Mouse (Mus musculus) MN1 (cell line): Measurements from ENCODE around the gene Id1.

ENCODE experiments used
- DNase-seq: peaks from one replicate; pipeline ENCODE4 v3.0.0-alpha.2; 2016; ENCODE audit warnings: low spot score

Id1 gene

DNA sequence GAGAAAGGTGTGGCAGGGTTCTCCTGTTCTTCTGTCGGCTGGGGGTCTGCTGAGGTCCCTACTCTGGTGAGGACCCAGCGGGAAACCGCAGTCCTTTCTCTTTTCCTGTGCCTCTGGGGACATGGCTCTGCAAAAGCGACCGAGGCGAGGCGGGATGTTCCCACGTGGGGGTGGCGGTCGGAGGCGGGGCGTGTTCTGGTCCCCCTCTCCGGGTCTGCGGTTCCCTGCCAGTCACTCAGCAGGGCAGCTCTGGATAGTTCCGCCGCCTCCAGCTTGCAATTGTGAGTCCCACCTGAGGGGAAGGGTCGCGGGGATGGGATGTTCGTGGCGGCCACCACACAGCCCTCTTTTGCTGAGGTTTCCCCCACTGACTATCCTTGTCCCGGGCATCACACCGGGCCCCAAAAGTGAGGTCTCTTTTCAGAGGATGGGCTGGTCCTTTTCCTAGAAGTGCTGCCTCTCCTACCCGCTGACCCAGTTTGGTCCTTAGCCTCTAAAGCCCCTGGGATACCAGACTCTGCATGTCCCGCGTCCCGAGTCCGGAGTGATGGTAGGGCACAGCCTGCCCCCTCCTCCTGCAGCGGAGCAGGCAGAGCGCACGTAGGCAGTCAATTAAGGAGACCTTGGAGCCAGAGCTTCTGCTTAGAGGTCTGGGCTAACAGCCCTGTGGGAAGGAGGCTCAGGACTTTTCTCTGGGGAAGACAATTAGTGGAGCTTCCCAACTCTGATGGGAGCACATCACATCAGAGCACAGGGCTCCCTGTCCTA is 18.1 kb downstream of the Id1 start, which contains the start of gene Cox4i2:
Cox4i2 (plus strand) TSS at position 230 of the 768 bp plus-strand sequence.
- peak; percentile 23 for DNase-seq

DNA sequence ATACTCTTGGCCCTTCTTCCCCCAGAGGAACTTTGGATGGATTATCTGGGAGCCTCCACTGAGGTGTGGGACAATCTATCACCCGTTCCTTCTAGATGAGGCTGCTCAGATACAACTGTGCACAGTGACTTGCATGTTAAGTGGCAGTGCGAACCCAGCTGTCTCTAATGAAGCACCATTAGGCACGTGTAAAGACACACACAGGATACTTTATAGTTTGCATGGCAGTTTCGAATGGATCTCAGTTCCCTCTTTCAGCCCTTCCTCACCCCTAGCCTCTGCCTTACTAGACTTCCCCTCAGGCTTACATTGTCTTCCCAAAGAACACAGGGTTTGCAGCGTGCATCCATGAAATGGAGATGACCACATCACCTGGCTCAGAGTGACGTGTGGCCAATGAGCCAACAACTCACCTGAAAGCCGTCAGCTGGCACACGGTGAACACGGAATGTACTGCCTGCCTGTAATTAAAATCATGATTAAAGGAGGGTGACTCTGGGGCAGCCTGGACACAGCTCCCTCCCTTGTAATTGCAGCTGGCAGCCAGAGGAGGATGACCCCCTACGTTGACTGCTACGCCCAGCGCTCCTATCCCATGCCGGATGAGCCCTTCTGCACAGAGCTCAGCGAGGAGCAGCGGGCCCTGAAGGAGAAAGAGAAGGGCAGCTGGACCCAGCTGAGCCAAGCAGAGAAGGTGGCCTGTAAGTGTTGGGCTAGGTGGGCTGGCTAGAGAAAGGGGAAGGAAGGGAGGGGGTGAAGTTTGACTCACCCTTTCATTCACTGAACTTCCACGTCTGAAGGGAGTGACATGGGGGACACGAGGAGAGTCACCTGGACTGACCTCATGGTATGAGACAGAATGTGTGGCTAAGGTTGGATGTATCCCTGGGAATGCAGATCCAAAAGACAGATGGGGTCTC is 20.7 kb downstream of the Id1 start:
- DNase-seq: no peak

DNA sequence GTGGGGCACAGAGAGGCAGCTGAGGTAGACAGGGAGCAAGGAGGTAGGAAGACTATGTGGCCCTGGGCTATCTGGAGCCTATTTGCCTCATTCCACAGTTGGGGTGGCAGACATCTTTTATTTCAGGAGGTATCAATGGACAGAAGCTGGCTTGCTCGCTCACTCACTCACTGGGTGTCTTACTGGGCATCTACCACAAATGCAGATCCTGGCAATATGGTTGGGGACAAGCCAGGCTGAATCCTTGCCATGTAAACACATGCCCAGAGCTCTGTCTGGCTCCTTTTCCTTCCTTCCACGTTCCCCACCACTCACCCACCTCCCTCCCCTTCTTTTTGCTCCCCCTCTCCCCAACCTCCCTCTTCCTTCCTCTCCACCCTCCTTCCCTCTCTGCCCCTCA is 21.4 kb downstream of the Id1 start:
- no peak for DNase-seq

DNA sequence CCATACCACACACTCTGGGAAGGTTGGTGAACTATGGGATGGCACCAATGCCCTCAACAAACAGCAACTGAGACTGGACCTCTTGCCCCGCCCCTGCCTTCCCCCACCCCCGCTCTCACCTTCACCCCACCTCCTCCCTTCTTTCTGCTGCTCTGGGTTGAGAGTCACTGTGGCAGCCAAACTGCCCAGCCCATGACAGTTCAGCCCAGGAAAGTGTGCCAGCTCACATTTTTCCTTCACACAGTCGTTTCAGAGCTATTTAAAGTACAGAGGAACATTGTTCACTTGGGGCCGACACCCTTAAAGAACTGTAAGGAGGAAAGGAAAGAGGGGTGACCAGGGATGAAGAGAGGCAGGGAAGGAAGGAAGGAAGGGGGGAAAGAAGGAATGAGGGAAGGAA is 22.3 kb downstream of the Id1 start:
- DNase-seq: no peak

DNA sequence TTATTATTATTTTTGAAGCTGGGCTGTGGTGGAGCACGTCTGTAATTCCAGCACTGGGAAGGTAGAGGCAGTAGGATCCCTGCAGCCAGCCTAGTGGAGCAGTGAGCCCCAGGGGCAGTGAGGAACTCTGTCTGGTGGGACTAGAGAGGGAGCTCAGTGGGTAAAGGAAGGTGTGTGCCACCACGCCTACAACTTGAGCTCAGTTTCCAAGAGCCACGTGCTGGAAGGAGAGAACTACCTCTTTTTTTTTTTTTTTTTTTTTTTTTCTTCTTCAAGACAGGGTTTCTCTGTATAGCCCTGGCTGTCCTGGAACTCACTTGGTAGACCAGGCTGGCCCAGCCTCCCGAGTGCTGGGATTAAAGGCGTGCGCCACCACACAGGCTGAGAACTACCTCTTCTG is 27.3 kb downstream of the Id1 start:
- no peak for DNase-seq

DNA sequence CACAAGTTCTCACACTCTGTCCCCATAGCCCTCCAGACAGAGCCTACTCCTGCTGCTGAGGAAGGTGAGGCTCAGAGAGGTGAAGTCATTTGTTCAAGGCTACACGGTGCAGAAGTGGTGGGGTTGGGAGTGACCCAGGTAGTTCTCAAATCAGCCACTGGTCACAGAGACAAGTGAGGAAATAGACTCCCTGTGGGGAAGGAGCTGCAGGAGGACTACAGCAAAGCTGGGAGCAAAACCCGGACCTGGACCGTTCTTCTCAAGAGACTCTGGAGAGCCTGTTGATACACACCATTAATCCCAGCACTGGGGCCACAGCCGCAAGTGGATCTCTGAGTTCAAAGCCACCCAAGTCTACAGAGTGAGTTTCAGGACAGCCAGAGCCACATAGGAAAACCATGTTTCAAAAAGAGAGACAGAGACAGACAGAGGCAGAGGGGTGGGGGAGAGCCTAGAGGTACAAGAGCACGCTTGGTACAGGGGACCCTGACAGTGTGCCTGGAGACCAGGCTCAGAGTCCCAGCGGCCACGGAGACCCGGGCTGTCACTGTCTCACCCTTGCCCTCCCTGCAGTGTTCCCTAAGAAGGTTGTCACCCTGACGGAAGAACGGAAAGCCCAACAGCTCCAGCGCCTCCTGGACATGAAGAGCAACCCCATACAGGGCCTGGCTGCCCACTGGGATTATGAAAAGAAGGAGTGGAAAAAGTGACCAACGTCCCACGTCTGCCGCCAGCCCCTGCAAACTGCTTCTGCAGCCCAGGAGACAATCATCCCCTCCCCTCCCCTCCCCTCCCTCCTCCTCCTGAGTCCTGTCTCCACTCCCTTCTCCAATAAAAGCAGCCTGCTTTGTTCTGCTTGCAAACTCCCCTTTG is 28.4 kb downstream of the Id1 start:
- DNase-seq: no peak

DNA sequence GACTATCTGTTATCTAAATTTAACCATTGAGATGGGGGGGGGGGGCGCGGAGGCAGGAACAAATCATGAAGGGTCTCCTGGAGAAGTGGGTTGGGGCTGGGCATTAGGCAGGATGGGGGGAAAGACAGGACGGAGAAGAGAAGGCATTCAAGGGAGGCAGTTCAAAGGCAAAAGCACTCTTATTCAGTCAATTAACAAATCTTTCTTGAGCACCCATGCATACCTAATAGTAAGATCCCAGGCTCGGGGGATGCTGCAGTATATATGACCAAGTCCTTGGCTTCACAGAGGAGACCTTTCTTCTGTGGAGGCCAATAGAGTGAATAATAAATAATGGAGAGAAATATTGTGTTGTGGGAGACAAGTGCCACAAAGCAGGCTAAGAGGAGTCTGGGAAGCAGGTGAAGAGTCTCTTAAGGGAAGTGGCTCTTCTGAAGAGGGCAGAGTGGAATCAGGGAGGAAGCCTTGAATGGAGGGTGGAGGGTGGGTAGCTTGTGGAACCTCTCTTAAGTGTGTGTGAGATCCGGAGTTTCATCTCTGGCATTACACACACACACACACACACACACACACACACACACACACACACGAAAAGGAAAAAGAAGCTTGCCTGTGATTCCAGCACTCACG is 29.1 kb downstream of the Id1 start:
- no peak for DNase-seq

DNA sequence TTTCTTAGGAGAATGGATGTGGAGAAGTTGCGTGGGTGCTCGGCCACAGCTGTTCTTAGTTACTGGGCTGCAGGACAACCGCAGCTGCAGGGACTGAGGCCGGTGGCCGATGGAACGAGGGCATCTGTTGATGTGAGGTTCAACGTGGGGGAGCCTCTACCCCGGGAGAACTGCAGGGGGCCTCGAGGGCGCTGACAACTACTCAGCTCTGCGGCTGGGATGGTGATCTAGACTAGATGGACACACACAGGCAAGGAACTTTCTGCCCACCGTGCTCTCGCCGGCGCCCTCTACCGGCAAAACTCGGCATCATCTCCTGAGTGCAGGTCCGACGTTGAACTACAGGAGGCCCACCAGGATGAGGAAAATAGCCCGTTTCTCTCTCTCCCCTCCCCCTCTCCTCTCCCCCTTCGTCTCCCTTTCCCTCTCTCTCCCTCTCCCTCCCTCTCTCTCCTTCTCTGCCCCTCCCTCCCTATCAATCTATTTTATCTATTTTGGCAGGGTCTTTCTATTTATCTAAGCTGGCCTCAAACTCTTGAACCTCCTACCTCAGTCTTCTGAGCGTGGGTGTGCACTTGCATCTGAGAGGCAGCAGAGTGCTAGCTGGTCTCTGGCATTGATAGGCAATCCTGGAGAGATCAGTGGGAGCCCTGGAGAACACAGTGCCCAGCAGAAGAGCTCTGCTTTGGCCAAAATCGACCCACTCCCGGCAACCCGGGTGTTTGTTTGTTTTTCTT is 30.5 kb downstream of the Id1 start:
- DNase-seq: peak; percentile 66

DNA sequence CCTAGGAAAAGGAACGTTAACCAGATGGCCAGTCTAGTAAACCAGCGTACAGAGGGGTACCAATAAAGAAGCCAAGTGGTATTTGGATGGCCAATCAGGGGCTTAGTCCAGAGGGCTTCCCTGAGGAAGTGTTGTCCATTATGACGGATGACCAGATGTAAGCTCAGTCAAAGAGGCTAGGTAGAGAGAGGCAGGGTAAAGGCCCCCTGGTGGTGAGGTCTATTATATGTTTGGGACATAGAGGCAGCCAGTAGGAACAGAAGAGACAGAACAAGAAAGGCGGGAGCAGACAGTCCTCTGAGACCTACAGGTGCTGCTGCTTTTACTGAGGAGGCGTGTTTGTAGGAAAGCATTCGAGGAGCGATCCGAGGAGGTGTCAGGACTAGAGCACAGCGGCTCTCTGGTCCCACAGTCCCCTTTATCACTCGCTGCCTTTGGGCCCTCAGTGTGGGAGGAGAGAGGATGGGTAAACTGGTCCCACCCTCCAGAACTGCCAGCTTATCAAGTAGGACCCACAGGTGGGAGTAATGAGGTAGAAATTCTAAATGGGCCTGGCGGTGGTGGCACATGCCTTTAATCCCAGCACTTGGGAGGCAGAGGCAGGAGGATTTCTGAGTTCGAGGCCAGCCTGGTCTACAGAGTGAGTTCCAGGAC is 31.7 kb downstream of the Id1 start:
- peak; percentile 57 for DNase-seq

DNA sequence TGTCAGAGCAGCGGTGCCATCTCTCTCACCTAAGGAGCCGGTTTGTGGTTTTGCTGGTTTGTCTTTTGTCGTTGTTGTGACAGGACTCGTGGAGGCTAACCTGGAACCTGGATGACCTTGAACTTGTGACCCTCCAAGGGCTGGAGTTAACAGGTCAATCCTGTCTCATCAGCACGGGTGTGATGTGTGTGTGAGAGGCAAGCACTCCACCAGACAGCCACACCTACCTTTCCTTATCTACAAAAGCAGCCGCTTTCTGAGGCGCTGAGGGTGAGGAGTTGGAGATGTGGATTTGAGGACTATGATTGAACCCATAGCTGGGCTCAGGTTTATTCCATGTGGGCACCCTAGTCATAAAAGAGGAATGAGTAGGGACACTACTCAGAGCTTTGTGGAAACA is 33.6 kb downstream of the Id1 start:
- DNase-seq: no peak

DNA sequence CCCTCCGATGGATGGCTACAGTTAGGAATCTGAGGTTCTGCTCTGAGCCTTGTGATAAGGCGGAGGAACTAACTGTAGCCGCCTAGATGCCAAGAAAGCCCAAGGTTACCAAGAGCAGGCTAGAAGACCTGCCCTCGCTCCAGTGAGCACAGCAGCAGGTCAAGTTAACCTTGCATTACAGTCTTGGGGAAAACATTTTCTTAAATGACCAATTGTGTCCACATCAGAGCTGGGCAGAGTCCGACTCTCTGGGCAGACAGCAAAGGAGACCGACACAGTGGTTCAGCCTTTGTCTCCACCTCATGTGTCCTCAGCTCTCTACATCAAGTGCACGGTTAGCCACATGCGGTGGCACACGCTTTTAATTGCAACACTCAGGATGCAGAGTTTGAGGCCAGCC is 35.5 kb downstream of the Id1 start:
- DNase-seq: no peak

DNA sequence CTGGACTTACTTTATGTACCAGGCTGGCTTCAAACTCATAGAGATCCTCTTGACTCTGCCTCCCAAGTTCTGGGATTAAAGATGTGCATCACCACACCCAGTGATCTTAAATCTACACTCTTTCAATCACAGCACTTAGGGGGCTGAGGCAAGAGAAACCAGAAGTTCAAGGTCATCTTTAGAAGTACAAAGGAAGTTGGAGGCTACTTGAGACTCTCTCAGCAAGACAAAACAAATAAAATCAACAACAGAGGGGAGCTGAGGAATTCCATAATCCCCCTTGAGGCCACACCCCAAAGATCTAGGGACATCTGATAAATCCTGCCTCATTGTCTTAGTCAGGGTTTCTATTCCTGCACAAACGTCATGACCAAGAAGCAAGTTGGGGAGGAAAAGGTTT is 36.2 kb downstream of the Id1 start:
- DNase-seq: no peak

DNA sequence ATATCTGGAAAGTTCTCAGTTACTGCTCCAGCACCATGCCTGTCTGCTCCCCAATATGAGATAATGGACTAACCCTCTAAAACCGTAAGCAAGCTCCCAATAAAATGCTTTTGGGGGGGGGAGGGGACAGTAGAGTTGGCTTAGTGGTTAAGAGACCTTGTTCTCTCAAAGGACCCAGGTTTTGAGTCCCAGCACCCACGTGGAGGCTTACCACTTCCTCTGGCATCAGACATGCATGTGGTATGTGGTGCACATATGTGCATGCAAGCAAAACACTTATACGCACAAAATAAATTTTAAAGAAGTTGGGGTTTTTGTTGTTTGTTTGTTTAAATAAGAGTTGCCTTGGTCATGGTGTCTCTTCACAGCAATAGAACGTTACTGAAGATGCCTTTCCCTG is 39.3 kb downstream of the Id1 start:
- no peak for DNase-seq

DNA sequence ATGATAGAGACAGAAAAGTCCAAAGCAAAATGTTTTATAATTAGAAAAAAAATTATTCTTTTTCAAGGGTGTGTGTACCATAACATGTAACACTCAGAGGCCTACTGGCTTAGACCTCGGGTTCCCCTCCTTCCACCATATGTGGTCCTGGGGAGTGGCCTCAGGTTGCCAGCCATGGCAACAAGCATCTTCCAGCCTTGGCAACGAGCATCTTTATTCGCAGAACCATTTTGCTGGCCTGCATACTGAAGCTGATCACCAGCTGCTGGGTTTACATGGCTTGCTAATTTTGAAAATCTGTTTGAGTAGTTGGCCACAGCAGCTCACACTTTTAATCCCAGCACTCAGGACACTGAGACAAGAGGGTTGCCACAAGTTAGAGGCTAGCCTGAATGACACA is 40.0 kb downstream of the Id1 start:
- DNase-seq: no peak

DNA sequence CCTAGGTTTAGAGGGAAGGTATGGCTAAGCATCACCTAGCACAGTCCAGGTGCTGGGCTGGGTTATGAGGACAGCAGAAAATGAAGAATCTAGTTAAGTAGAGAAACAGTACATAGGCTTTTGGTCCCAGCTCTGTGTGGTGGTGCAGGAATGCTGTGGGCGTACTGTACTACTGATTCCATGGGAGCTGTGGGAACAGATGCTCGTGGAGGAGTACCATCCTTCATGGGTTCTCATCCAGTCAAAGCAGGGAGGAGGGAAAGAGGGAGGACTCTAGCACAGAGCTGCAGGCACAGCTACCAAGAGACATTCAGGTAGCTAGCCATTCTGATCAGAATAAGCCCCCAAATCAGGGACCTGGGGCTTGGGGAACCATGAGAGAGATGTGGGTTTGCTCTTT is 40.4 kb downstream of the Id1 start:
- no peak for DNase-seq

DNA sequence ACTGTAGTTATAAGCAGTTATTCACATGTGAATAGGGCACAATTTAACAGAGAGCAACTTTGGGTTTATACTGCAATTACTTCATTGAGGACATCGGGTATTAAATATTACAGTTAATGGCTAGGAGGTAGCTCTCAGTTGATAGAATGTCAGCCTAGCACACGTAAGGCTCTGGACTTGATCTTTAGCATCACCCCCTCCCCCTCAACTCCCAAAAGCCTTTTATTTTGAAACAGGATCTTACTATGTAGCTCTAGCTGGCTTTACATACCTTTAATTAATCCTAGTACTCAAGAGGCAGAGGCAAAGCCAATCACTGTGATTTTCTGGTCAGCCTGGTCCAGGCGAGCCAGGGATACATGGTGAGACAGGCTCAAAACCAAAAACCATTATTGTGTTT is 41.0 kb downstream of the Id1 start:
- no peak for DNase-seq

DNA sequence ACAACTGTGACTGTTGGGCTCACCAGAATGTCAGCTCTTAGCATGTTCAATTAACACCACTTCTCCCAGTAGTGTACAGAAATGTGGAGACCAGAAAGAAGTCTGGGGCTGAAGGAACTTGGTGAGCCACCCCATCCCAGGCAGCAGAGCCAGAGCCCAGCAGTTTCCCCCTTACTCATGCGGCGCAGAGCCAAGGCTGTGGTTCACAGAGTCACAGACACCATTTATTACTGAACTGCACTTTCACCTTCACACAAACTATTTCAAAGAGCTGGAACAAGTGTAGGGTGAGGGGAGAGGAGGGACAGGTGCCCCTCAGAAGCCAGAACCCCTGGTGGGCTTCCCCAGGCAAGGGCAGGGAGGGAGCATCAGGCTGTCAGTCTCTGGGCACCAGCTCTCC is 44.4 kb downstream of the Id1 start:
- DNase-seq: no peak

DNA sequence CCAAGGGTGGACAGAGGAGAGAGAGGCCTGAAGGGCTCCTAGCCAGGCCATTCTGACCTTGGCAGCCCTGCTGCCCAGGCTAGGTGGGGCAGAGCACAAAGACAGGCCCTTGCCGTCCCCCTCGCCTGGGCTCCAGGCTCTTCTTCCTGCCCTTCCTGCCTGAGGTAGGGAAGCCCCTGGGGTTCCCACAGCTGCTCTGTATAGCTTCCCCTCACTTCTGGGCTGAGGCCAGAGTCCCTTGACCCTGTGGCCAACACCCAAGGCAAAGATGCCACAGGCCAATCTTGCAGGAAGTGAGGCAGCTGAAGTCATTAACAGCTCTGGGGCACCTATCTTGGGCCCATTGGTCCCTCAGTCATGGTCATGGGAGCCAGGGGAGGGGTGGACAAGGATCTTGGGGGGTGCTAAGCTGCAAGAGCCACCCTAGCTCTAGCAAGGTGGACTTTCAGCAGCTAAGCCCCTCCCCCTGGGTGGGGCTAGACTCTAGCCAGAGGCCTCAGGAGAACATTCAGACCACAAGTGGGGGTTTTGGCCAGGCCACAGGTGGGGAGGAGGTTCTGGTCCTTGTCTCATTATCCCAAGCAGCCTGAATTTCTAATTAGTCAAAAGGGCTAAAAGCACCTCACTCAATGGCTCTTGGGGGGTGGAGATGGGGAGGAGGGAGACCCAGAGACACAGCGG is 45.1 kb downstream of the Id1 start:
- no peak for DNase-seq

DNA sequence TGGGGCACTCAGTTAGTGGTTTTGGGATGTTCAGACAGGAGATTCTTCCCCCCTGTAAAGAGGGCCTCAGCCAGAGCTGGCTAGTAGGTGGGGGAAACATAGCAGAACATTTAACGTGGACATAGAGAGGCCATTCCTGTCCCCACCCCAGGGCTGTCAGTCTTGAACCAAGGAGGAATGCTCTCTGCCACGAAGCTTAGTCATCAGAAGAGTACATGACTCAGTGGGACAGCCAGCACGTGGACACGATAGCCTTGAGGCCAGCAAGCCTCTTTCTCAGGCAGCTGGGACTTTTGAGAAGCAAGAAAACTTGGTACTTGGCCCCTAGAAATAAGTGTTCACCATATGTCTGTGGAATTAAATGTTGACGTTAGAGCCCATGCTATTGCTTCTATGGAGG is 46.6 kb downstream of the Id1 start:
- DNase-seq: no peak

DNA sequence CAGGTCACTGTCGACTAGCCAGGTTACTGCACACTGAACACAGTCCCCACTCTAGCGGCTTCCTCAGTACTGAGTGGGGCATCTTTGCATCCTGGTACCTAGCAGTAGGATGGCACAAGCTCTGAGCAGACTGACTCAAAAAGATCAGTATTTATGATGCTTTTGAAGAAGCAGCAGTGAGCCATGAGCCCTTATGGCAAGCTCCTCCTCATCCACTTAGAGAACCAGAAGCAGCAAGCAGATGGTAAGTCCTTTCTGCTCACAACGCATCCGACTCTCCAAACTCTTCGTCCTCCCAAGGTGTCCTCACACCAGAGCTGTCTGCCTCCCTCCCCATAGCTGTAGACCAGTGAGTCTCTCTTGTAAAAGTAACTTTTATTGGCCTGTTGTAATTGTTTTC is 47.2 kb downstream of the Id1 start:
- DNase-seq: no peak
